Mouse (Mus musculus) small intestine, adult 2 months (tissue): Measurements from ENCODE around the gene Iffo1.

Experiments used
- CTCF ChIP-seq: fragments of 200-500 bp; IDR thresholded peaks from 2 replicates; pipeline ENCODE4 v1.5.1; 2012; ENCODE audit warnings: low read depth, mild to moderate bottlenecking, control low read depth, inconsistent platforms, low read length, moderate library complexity, mixed read lengths; ENCODE audit not compliant: insufficient replicate concordance, insufficient read length; ENCODE audit errors: extremely low read depth
- POLR2A ChIP-seq: fragments of 200-500 bp; IDR thresholded peaks from 2 replicates; pipeline ENCODE4 v1.6.1; 2012; ENCODE audit warnings: low read depth, mild to moderate bottlenecking, control low read depth, inconsistent platforms, low read length, moderate library complexity

DNA sequence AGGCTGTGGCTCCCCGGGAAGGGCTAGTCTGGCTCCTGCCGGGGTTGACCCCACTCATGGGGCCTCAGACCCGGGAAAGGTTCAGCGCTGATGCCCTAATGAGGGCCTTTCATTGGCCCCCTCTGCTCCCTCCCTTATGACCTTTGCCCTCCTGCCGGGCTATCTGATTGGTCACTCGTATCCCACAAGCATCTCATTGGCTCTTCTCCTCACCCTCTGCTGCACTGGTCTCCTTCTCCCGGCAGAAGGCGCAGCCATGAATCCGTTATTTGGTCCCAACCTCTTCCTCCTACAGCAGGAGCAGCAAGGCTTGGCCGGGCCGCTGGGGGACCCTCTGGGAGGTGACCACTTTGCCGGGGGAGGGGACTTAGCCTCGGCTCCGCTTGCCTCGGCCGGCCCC, at the start of gene Iffo1:
- TF ChIP-seq POLR2A (peak; percentile 42; the same call in 1 of the 2 replicates), CTCF (peak; percentile 37; the same call in 1 of the 2 replicates)
